Mouse (Mus musculus): ENCODE measurements around the gene Setd7.

GRCm38 (mm10) chr3:51554836-51555235, 5.8 kb downstream of the Setd7 start:
- TF ChIP-seq POLR2A (IDR thresholded peaks at IDR 0.05; ENCODE audit: low read depth, low read length) (no peak), CTCF (conservative IDR thresholded peaks at IDR 0.05; ENCODE audit: insufficient read depth, insufficient read length, low read depth, low read length) (no peak)

All from kidney, adult 2 months (tissue).